Mouse (Mus musculus): ENCODE measurements around the gene Srrd. TPM values are rescaled to one million over a fixed set of nuclear protein-coding genes. Genes with fewer than 3 reads are reported as not detected.
A peak's percentile ranks its signal among the peaks of the same experiment; 100 is the strongest.

Gene Srrd
- polyA plus RNA-seq (2011; ENCODE audit: insufficient read depth, insufficient read length, low replicate concordance, missing spikeins), result 8.0 and 14.1 TPM in 2 replicates

- 3% methylated on average over 61 of the region's 64 CpGs for WGBS
- Histone ChIP-seq H3K4me1 (ENCODE audit: control insufficient read depth, insufficient read depth, low read length) (no peaks in the 10 kb centered on the region; the same call in 1 of the 2 replicates), H3K4me3 (replicated peaks; ENCODE audit: control insufficient read depth, low read depth, low read length) (peak within 1 kb of the TSS; percentile 98), H3K27ac (ENCODE audit: control insufficient read depth, insufficient read depth, low read depth, low read length, poor library complexity) (peak within 1 kb of the TSS; percentile 61)
- TF ChIP-seq CTCF (IDR thresholded peaks at IDR 0.05; ENCODE audit: control insufficient read depth, insufficient read depth, low read length), result no peak
- TF ChIP-seq POLR2A (IDR thresholded peaks at IDR 0.05; ENCODE audit: borderline replicate concordance, control insufficient read depth, low read depth, low read length), result peak; percentile 54; the same call in 1 of the 2 replicates
Measured at GRCm38 (mm10) chr5:112342463-112343204, at the start of gene Srrd, which contains the start of gene Hps4. TSS of gene Srrd (minus strand) at chr5:112343040. TSS of gene Hps4 (plus strand) at chr5:112343083.

GRCm38 (mm10) chr5:112391676-112392323 lies 49.0 kb upstream of the Srrd start:
- no peaks in the 10 kb centered on the region for H3K4me1 ChIP-seq (ENCODE audit: control insufficient read depth, insufficient read depth, low read length)
- no peak overlapping the region for H3K4me3 ChIP-seq (replicated peaks; ENCODE audit: control insufficient read depth, low read depth, low read length)
- TF ChIP-seq CTCF (IDR thresholded peaks at IDR 0.05; ENCODE audit: control insufficient read depth, insufficient read depth, low read length), result no peak
- no peak for TF ChIP-seq POLR2A (IDR thresholded peaks at IDR 0.05; ENCODE audit: borderline replicate concordance, control insufficient read depth, low read depth, low read length)
- no peak overlapping the region for H3K27ac ChIP-seq (ENCODE audit: control insufficient read depth, insufficient read depth, low read depth, low read length, poor library complexity)
- 75% methylated on average over 27 of the region's 27 CpGs for WGBS

- H3K4me1 ChIP-seq (ENCODE audit: control insufficient read depth, insufficient read depth, low read length), result no peaks in the 10 kb centered on the region
- no peak for TF ChIP-seq CTCF (IDR thresholded peaks at IDR 0.05; ENCODE audit: control insufficient read depth, insufficient read depth, low read length)
- no peak for TF ChIP-seq POLR2A (IDR thresholded peaks at IDR 0.05; ENCODE audit: borderline replicate concordance, control insufficient read depth, low read depth, low read length)
- WGBS, result 68% methylated on average over 16 of the region's 16 CpGs
- H3K27ac ChIP-seq (ENCODE audit: control insufficient read depth, insufficient read depth, low read depth, low read length, poor library complexity), result no peak overlapping the region
- H3K4me3 ChIP-seq (replicated peaks; ENCODE audit: control insufficient read depth, low read depth, low read length), result no peak overlapping the region
Measured at GRCm38 (mm10) chr5:112391002-112391401, 48.2 kb upstream of the Srrd start.

GRCm38 (mm10) chr5:112389352-112389751 lies 46.5 kb upstream of the Srrd start:
- Histone ChIP-seq H3K4me1 (ENCODE audit: control insufficient read depth, insufficient read depth, low read length) (no peaks in the 10 kb centered on the region; the same call in 1 of the 2 replicates), H3K4me3 (replicated peaks; ENCODE audit: control insufficient read depth, low read depth, low read length) (no peak overlapping the region), H3K27ac (ENCODE audit: control insufficient read depth, insufficient read depth, low read depth, low read length, poor library complexity) (no peak overlapping the region)
- TF ChIP-seq CTCF (IDR thresholded peaks at IDR 0.05; ENCODE audit: control insufficient read depth, insufficient read depth, low read length) (no peak), POLR2A (IDR thresholded peaks at IDR 0.05; ENCODE audit: borderline replicate concordance, control insufficient read depth, low read depth, low read length) (no peak)
- 73% methylated on average over 9 of the region's 9 CpGs for WGBS

GRCm38 (mm10) chr5:112385973-112386372 lies 43.1 kb upstream of the Srrd start:
- no peaks in the 10 kb centered on the region; the same call in 1 of the 2 replicates for H3K4me1 ChIP-seq (ENCODE audit: control insufficient read depth, insufficient read depth, low read length)
- H3K4me3 ChIP-seq (replicated peaks; ENCODE audit: control insufficient read depth, low read depth, low read length), result no peak overlapping the region
- H3K27ac ChIP-seq (ENCODE audit: control insufficient read depth, insufficient read depth, low read depth, low read length, poor library complexity), result no peak overlapping the region
- no peak for TF ChIP-seq CTCF (IDR thresholded peaks at IDR 0.05; ENCODE audit: control insufficient read depth, insufficient read depth, low read length)
- no peak for TF ChIP-seq POLR2A (IDR thresholded peaks at IDR 0.05; ENCODE audit: borderline replicate concordance, control insufficient read depth, low read depth, low read length)
- 70% methylated on average over 2 of the region's 2 CpGs for WGBS

- H3K27ac ChIP-seq (ENCODE audit: control insufficient read depth, insufficient read depth, low read depth, low read length, poor library complexity), result no peak overlapping the region
- TF ChIP-seq CTCF (IDR thresholded peaks at IDR 0.05; ENCODE audit: control insufficient read depth, insufficient read depth, low read length) (no peak), POLR2A (IDR thresholded peaks at IDR 0.05; ENCODE audit: borderline replicate concordance, control insufficient read depth, low read depth, low read length) (no peak)
- 7% methylated on average over 13 of the region's 13 CpGs for WGBS
Measured at GRCm38 (mm10) chr5:112384805-112385472, 42.1 kb upstream of the Srrd start.

DNA sequence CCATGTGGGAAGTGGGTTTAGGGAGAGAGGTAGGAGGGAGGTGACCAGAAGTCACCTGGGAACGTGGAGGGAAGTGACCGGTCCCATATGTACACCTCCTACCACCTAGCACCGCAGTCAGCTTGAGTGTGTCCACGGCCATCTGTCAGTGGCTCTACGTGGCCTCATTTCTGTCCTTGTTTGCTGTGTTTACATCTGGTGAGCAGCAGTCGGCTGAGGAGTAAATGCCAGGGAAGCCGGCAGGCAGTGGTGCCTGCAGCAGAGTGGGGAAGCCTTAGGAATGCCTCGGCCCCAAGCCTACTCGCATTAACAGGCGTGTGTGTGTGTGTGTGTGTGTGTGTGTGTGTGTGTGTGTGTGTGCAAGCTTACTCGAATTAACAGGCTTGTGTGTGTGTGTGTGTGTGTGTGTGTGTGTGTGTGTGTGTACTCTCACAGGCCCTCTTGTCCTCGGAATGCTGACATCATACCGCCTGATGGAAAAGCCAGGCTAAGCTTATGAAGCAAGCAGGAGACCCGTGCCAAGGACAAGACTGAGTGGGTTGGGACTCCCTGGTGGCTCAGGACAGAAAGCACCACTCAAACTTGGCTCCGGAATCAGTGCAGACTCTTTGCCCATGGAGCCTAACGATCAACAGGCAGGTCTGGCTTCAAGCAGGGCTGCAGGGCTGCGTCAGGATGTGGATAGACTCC lies 39.9 kb upstream of the Srrd start:
- no peaks in the 10 kb centered on the region; the same call in 1 of the 2 replicates for H3K4me1 ChIP-seq (ENCODE audit: control insufficient read depth, insufficient read depth, low read length)
- 78% methylated on average over 16 of the region's 17 CpGs for WGBS
- H3K27ac ChIP-seq (ENCODE audit: control insufficient read depth, insufficient read depth, low read depth, low read length, poor library complexity), result no peak overlapping the region
- no peak for TF ChIP-seq CTCF (IDR thresholded peaks at IDR 0.05; ENCODE audit: control insufficient read depth, insufficient read depth, low read length)
- no peak for TF ChIP-seq POLR2A (IDR thresholded peaks at IDR 0.05; ENCODE audit: borderline replicate concordance, control insufficient read depth, low read depth, low read length)
- no peak overlapping the region for H3K4me3 ChIP-seq (replicated peaks; ENCODE audit: control insufficient read depth, low read depth, low read length)

More at GRCm38 (mm10) chr5:112384805-112385472, 42.1 kb upstream of the Srrd start:
- Histone ChIP-seq H3K4me3 (replicated peaks; ENCODE audit: control insufficient read depth, low read depth, low read length) (no peak overlapping the region), H3K4me1 (ENCODE audit: control insufficient read depth, insufficient read depth, low read length) (no peaks in the 10 kb centered on the region; the same call in 1 of the 2 replicates)
